In genomic region chr12:55389132-55390081, GRCm38 (mm10) we compare ENCODE assay signal across 8 mouse cellular contexts. TPM values are rescaled to one million over a fixed set of nuclear protein-coding genes. Genes with fewer than 3 reads are reported as not detected.
DNase-seq lines count a peak whose midpoint lies in the region; ATAC-seq and TF ChIP-seq lines count a peak whose summit lies in the region.

No protein-coding gene starts in this region.

- H3K4me3 ChIP-seq in liver, embryonic 15.5 days (replicated peaks): no peak overlapping the region
- no peak overlapping the region for H3K4me3 ChIP-seq in liver, embryonic 12.5 days
- H3K4me3 ChIP-seq in bone marrow, adult 2 months (replicated peaks; ENCODE audit: control insufficient read depth, low read depth, low read length): peak overlapping the region; percentile 36
- no peak overlapping the region for H3K4me3 ChIP-seq in intestine, embryonic 15.5 days (replicated peaks)

- H3K27me3 ChIP-seq in liver, embryonic 15.5 days: peaks cover 47% of the 10 kb centered on the region
- H3K27me3 ChIP-seq in liver, embryonic 12.5 days (replicated peaks): 0 out of 2 replicates have a peak, but pooled peaks cover 5% of the 10 kb centered on the region
- H3K27me3 ChIP-seq in intestine, embryonic 15.5 days (replicated peaks): no peaks in the 10 kb centered on the region

- H3K27ac ChIP-seq in liver, embryonic 15.5 days (replicated peaks): 0 out of 2 replicates have a peak overlapping the region, but pooled peaks have one; percentile 29
- H3K27ac ChIP-seq in liver, embryonic 12.5 days: no peak overlapping the region
- peak overlapping the region; percentile 90 for H3K27ac ChIP-seq in bone marrow, adult 2 months (ENCODE audit: control insufficient read depth, insufficient read depth, low read depth, low read length, poor library complexity)
- no peak overlapping the region for H3K27ac ChIP-seq in intestine, embryonic 15.5 days

- 36% methylated on average over 17 of the region's 17 CpGs for WGBS in liver, embryonic 15.5 days (ENCODE audit: insufficient replicate concordance)
- WGBS in liver, embryonic 12.5 days (ENCODE audit: insufficient replicate concordance): 41% methylated on average over 17 of the region's 17 CpGs
- WGBS in bone marrow, adult 2 months: 11% methylated on average over 17 of the region's 17 CpGs
- WGBS in intestine, embryonic 15.5 days: 69% methylated on average over 17 of the region's 17 CpGs

- H3K4me1 ChIP-seq in liver, embryonic 15.5 days (replicated peaks): peaks cover 28% of the 10 kb centered on the region
- H3K4me1 ChIP-seq in liver, embryonic 12.5 days: peaks cover 30% of the 10 kb centered on the region
- H3K4me1 ChIP-seq in bone marrow, adult 2 months (ENCODE audit: control insufficient read depth, insufficient read depth, low read length): peaks cover 14% of the 10 kb centered on the region
- 0 out of 2 replicates have a peak, but pooled peaks cover 9% of the 10 kb centered on the region for H3K4me1 ChIP-seq in intestine, embryonic 15.5 days (replicated peaks)

- no peaks in the 10 kb centered on the region for H3K36me3 ChIP-seq in liver, embryonic 15.5 days (replicated peaks)
- no peaks in the 10 kb centered on the region for H3K36me3 ChIP-seq in liver, embryonic 12.5 days
- no peaks in the 10 kb centered on the region for H3K36me3 ChIP-seq in intestine, embryonic 15.5 days

- H3K4me2 ChIP-seq in liver, embryonic 15.5 days: peak overlapping the region; percentile 25; the same call in 1 of the 2 replicates
- no peak overlapping the region for H3K4me2 ChIP-seq in liver, embryonic 12.5 days
- no peak overlapping the region for H3K4me2 ChIP-seq in intestine, embryonic 15.5 days (replicated peaks)

- no peak for TF ChIP-seq CTCF in bone marrow, adult 2 months (IDR thresholded peaks at IDR 0.05; ENCODE audit: control insufficient read depth, insufficient read depth, low read length)

- no peaks in the 10 kb centered on the region for H3K9me3 ChIP-seq in liver, embryonic 15.5 days (replicated peaks)
- no peaks in the 10 kb centered on the region for H3K9me3 ChIP-seq in liver, embryonic 12.5 days (replicated peaks)
- H3K9me3 ChIP-seq in intestine, embryonic 15.5 days: no peaks in the 10 kb centered on the region

- no peak for ATAC-seq in liver, embryonic 15.5 days (ENCODE audit: insufficient read depth)
- no peak for ATAC-seq in liver, embryonic 12.5 days
- ATAC-seq in intestine, embryonic 15.5 days: no peak

- TF ChIP-seq POLR2A in bone marrow, adult 2 months (IDR thresholded peaks at IDR 0.05; ENCODE audit: borderline replicate concordance, control insufficient read depth, low read depth, low read length): no peak

- peak; percentile 27 to 63 for DNase-seq in kidney, postnatal 25 days
- DNase-seq in thymus, adult 18-20 months: peak; percentile 56 to 69
- DNase-seq in left cerebral cortex, adult 11 months (ENCODE audit: low spot score): no peak
- no peak for DNase-seq in left cerebral cortex, adult 9 months (ENCODE audit: low spot score in 2 of 2)

- no peak overlapping the region for H3K9ac ChIP-seq in liver, embryonic 15.5 days
- H3K9ac ChIP-seq in liver, embryonic 12.5 days: no peak overlapping the region
- H3K9ac ChIP-seq in intestine, embryonic 15.5 days: no peak overlapping the region

RNA-seq across cellular contexts. Expression of gene Psma6, which starts 5.4 kb away (rescaled TPM):
- 185 and 190 TPM in 2 replicates for polyA plus RNA-seq in liver, embryonic 15.5 days (2015; fragmentation: Nextera tagmentation; extraction: Ambion mirVana)
- polyA plus RNA-seq in liver, embryonic 12.5 days (2016; fragmentation: Nextera tagmentation; extraction: Ambion mirVana): 282 and 290 TPM in 2 replicates
- polyA plus RNA-seq in bone marrow, adult 2 months (2011; ENCODE audit: insufficient read depth, insufficient read length, low replicate concordance, missing spikeins): 71.0 and 119 TPM in 2 replicates
- 413 and 421 TPM in 2 replicates for polyA plus RNA-seq in intestine, embryonic 15.5 days (2015; fragmentation: Nextera tagmentation; extraction: Ambion mirVana)

Comparison
In these comparisons a context has a peak if more than half of its experiments do, and no peak if none do; other contexts are left out.
1. H3K27ac ChIP-seq: peak in liver, embryonic 15.5 days (single experiment) and bone marrow, adult 2 months (single experiment); none in liver, embryonic 12.5 days (single experiment) and intestine, embryonic 15.5 days (single experiment).
2. DNase-seq: peak in kidney, postnatal 25 days (2 of 2) and thymus, adult 18-20 months (2 of 2); none in left cerebral cortex, adult 11 months (single experiment) and left cerebral cortex, adult 9 months (0 of 2).